Mouse (Mus musculus) right cerebral cortex, postnatal 10 days (tissue): ENCODE data around the gene Coq8b.

Experiments
- DNase-seq, 2 experiments: peaks; one replicate each; pipeline ENCODE4 v3.0.0; 2021; ENCODE audit warnings: low spot score in 2 of 2

Coq8b gene

GRCm38 (mm10) chr7:27271423-27271822 lies 38.6 kb downstream of the Coq8b start:
- no peak for DNase-seq

- no peak for DNase-seq
These were observed 41.0 kb downstream of the Coq8b start for GRCm38 (mm10) chr7:27273739-27274351.

- no peak for DNase-seq
These were observed 42.1 kb downstream of the Coq8b start for GRCm38 (mm10) chr7:27274916-27275315.

- DNase-seq = no peak
These were observed 43.2 kb downstream of the Coq8b start for GRCm38 (mm10) chr7:27276021-27276420.

GRCm38 (mm10) chr7:27277191-27277590 lies 44.4 kb downstream of the Coq8b start:
- DNase-seq = no peak

- no peak for DNase-seq
These were observed 48.9 kb downstream of the Coq8b start for GRCm38 (mm10) chr7:27281717-27282116.

GRCm38 (mm10) chr7:27282225-27282624 lies 49.4 kb downstream of the Coq8b start:
- no peak for DNase-seq

GRCm38 (mm10) chr7:27284865-27285697 lies 52.3 kb downstream of the Coq8b start:
- peak; percentile 48 to 54 for DNase-seq

GRCm38 (mm10) chr7:27285698-27286066 lies 52.9 kb downstream of the Coq8b start:
- peak; percentile 80 to 84 for DNase-seq

- DNase-seq = no peak
These were observed 55.9 kb downstream of the Coq8b start for GRCm38 (mm10) chr7:27288732-27289131.

- DNase-seq = no peak
These were observed 57.7 kb downstream of the Coq8b start for GRCm38 (mm10) chr7:27290555-27290954.

GRCm38 (mm10) chr7:27291795-27292466 lies 59.1 kb downstream of the Coq8b start:
- no peak for DNase-seq

GRCm38 (mm10) chr7:27295956-27296355 lies 63.1 kb downstream of the Coq8b start:
- no peak for DNase-seq

- DNase-seq = no peak
These were observed 63.7 kb downstream of the Coq8b start for GRCm38 (mm10) chr7:27296518-27296917.

GRCm38 (mm10) chr7:27298033-27298610 lies 65.3 kb downstream of the Coq8b start:
- DNase-seq = no peak

- DNase-seq = no peak
These were observed 66.0 kb downstream of the Coq8b start for GRCm38 (mm10) chr7:27298816-27299215.

GRCm38 (mm10) chr7:27300351-27300750 lies 67.5 kb downstream of the Coq8b start:
- DNase-seq = no peak

- peak in 1 of 2 experiments; percentile 39 for DNase-seq
These were observed 68.0 kb downstream of the Coq8b start for GRCm38 (mm10) chr7:27300801-27301200.

- DNase-seq = peak; percentile 73 to 83
These were observed 69.3 kb downstream of the Coq8b start for GRCm38 (mm10) chr7:27302172-27302571.

- no peak for DNase-seq
These were observed 72.4 kb downstream of the Coq8b start for GRCm38 (mm10) chr7:27305091-27305730.
